Mouse (Mus musculus): ENCODE data around the gene Zfp947.
"Not testable (repeated sequence)": the region's sequence is repeated elsewhere in the genome, so short reads cannot be mapped to it uniquely, and the experiment has no call there.

Gene Zfp947

GRCm38 (mm10) chr17:22165722-22166294, at the start of gene Zfp947:
Zfp947 (minus strand) TSS chr17:22166190.
- H3K4me1 ChIP-seq (replicated peaks; ENCODE audit: low read depth, low read length); H3K27me3 ChIP-seq (ENCODE audit: insufficient read depth, low read length); H3K9me3 ChIP-seq (ENCODE audit: low read length); H3K36me3 ChIP-seq (ENCODE audit: insufficient read depth, low read length): not testable (repeated sequence)
- H3K4me3 ChIP-seq (replicated peaks; ENCODE audit: low read length): peak within 1 kb of the TSS; percentile 78

- not testable (repeated sequence) for H3K27me3 ChIP-seq (ENCODE audit: insufficient read depth, low read length); H3K9me3 ChIP-seq (ENCODE audit: low read length)
- peak overlapping the region; percentile 78 for H3K4me3 ChIP-seq (replicated peaks; ENCODE audit: low read length)
Measured at GRCm38 (mm10) chr17:22165304-22165703, 686 bp downstream of the Zfp947 start.

DNA sequence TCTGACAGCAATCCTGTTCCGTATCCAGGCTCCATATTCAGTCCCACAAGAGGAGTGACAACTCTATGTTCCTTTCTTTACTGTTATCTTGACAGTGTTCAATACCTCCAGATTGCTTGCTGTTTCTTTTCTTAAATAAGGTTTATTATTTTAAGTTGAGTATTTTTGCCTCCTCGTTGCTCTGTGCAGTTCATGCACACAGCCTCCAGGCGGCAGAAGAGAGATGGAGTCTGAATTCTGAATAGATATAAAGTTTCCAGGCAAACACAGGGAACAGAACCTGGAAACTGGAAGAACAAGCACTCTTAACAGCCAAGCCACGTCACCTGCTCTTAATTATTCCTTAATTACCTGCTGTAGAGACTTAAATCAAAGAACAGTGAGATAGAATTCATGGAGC, 12.0 kb downstream of the Zfp947 start:
- not testable (repeated sequence) for H3K4me1 ChIP-seq (replicated peaks; ENCODE audit: low read depth, low read length); H3K9me3 ChIP-seq (ENCODE audit: low read length); H3K36me3 ChIP-seq (ENCODE audit: insufficient read depth, low read length); H3K4me3 ChIP-seq (replicated peaks; ENCODE audit: low read length); H3K27me3 ChIP-seq (ENCODE audit: insufficient read depth, low read length)
- TF ChIP-seq CTCF (conservative IDR thresholded peaks at IDR 0.05; ENCODE audit: low read length): peak; percentile 38

More at GRCm38 (mm10) chr17:22165304-22165703, 686 bp downstream of the Zfp947 start:
- H3K36me3 ChIP-seq (ENCODE audit: insufficient read depth, low read length); H3K4me1 ChIP-seq (replicated peaks; ENCODE audit: low read depth, low read length): not testable (repeated sequence)

- H3K9me3 ChIP-seq (ENCODE audit: low read length): peaks cover 29% of the 10 kb centered on the region
Measured at GRCm38 (mm10) chr17:22118770-22119169, 47.2 kb downstream of the Zfp947 start.

More at GRCm38 (mm10) chr17:22118770-22119169, 47.2 kb downstream of the Zfp947 start:
- Histone ChIP-seq H3K4me3 (replicated peaks; ENCODE audit: low read length) (no peak overlapping the region), H3K27me3 (ENCODE audit: insufficient read depth, low read length) (no peaks in the 10 kb centered on the region), H3K4me1 (replicated peaks; ENCODE audit: low read depth, low read length) (peaks cover 19% of the 10 kb centered on the region), H3K36me3 (ENCODE audit: insufficient read depth, low read length) (no peaks in the 10 kb centered on the region)
- TF ChIP-seq NANOG (IDR thresholded peaks at IDR 0.05; ENCODE audit: borderline replicate concordance, low read length) (peak; percentile 80), POU5F1 (IDR thresholded peaks at IDR 0.05; ENCODE audit: borderline replicate concordance, low read length) (no peak), CTCF (conservative IDR thresholded peaks at IDR 0.05; ENCODE audit: low read length) (no peak)
